Mouse (Mus musculus) B cell, adult (primary cell): ENCODE data around the gene Srebf1. TPM values are rescaled to one million over a fixed set of nuclear protein-coding genes. Genes with fewer than 3 reads are reported as not detected.

ENCODE experiments used
- total RNA-seq: library from RNA; stranded (reverse); gene quantifications from 4 replicates; pipeline ENCODE4 v1.2.4, GENCODE M21; 2023; ENCODE audit not compliant: inconsistent age

Srebf1 gene
- total RNA-seq = 107 to 140 TPM (median 125 TPM) in 4 replicates

GRCm38 (mm10) chr11:60222469-60223236, at the start of gene Srebf1:
Gene Srebf1 (minus strand): TSS chr11:60222581.

Other genes starting within 250 kb of the Srebf1 start
- gene Pemt, start 176.1 kb downstream of the Srebf1 start, total RNA-seq = 0.74 to 3.9 TPM in 2 of 4 replicates, not detected in the others
- gene Rai1, start 117.6 kb downstream of the Srebf1 start, total RNA-seq = 44.7 to 54.6 TPM (median 48.8 TPM) in 4 replicates
- 22.8 to 27.0 TPM (median 26.2 TPM) in 4 replicates for gene Tom1l2, start 130.3 kb upstream of the Srebf1 start, total RNA-seq
- not detected in 4 replicates for gene Drc3, start 130.7 kb upstream of the Srebf1 start, total RNA-seq
- 20.5 to 21.5 TPM (median 20.8 TPM) in 4 replicates for gene Gid4, start 194.6 kb upstream of the Srebf1 start, total RNA-seq
- 25.3 to 28.5 TPM (median 28.3 TPM) in 4 replicates for gene Atpaf2, start 195.9 kb upstream of the Srebf1 start, total RNA-seq
- gene Drg2, start 232.0 kb upstream of the Srebf1 start, total RNA-seq = 56.3 to 64.2 TPM (median 60.6 TPM) in 4 replicates
- 0.45 to 0.66 TPM (median 0.51 TPM) in 4 replicates for gene Myo15, start 246.8 kb upstream of the Srebf1 start, total RNA-seq